ENCODE assay signal across 9 mouse cellular contexts in the genomic region with DNA sequence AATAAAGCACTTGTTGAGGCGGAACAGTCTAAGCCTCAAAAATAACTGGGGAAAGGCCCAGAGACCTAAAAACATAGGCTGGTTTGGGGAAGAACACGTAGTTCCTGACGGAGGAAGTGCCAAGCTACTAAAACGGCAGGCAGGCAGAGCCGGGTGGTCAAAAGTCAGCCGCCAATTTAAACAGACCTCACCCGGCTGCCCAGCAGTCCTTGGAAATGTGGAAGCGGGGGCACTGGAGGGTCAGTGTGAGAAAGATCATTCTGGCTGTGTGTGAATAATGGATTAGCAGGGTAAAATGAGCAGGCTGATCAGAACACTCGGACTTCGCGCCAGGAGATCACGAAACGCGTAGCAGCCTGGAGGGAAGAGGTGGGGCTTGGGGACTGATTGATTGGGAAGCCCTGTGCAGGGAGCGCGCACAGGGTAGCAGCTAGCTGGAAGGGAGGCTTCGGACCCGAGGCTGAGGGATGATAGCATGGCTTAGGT. TPM values are rescaled to one million over a fixed set of nuclear protein-coding genes. Genes with fewer than 3 reads are reported as not detected.
DNase-seq lines count a peak whose midpoint lies in the region; ATAC-seq and TF ChIP-seq lines count a peak whose summit lies in the region.
"Had no signal": no experiment of that assay in that cellular context is flagged by ENCODE, and none has a peak within 500 bp of the region (broad histone marks: within the 10 kb centered on the region; RNA-seq: fewer than 3 reads in every experiment).

No protein-coding gene starts in this region.

- no peak for TF ChIP-seq POLR2A in liver, adult 2 months (IDR thresholded peaks at IDR 0.05; ENCODE audit: extremely low read depth, insufficient read depth, low read length)

- 0 out of 2 replicates have a peak overlapping the region, but pooled peaks have one; percentile 5 for H3K9ac ChIP-seq in forebrain, embryonic 16.5 days (replicated peaks; ENCODE audit: low read depth, low read length)
- no peak overlapping the region for H3K9ac ChIP-seq in hindbrain, embryonic 13.5 days
- peak overlapping the region; percentile 30 for H3K9ac ChIP-seq in liver, adult 2 months (ENCODE audit: low read depth, low read length)
- no peak overlapping the region for H3K9ac ChIP-seq in midbrain, embryonic 16.5 days (ENCODE audit: low read depth, low read length)

- H3K9me3 ChIP-seq in forebrain, embryonic 16.5 days (ENCODE audit: control insufficient read depth, low read length): no peaks in the 10 kb centered on the region
- H3K9me3 ChIP-seq in hindbrain, embryonic 13.5 days: no peaks in the 10 kb centered on the region
- H3K9me3 ChIP-seq in midbrain, embryonic 16.5 days (replicated peaks; ENCODE audit: control insufficient read depth, low read length, poor library complexity, severe bottlenecking): no peaks in the 10 kb centered on the region

- TF ChIP-seq CTCF in liver, adult 2 months (IDR thresholded peaks at IDR 0.05; ENCODE audit: low read depth, low read length): no peak

- peak; percentile 48 for DNase-seq in urinary bladder, postnatal 14 days (ENCODE audit: low spot score)
- no peak for DNase-seq in urinary bladder, postnatal 36 days (ENCODE audit: low spot score in 2 of 2)
- DNase-seq in liver, adult 2 months (ENCODE audit: extremely low read depth, low read depth, low spot score): peak; percentile 90
- DNase-seq in T-cell, adult 2 months (ENCODE audit: low spot score): no peak

- peak overlapping the region; percentile 35 for H3K4me2 ChIP-seq in forebrain, embryonic 16.5 days (ENCODE audit: low read length)
- peak overlapping the region; percentile 38 for H3K4me2 ChIP-seq in hindbrain, embryonic 13.5 days
- H3K4me2 ChIP-seq in midbrain, embryonic 16.5 days (ENCODE audit: low read length): peak overlapping the region; percentile 30

- no peak for ATAC-seq in forebrain, embryonic 16.5 days
- no peak for ATAC-seq in hindbrain, embryonic 13.5 days (ENCODE audit: low FRiP score)
- no peak for ATAC-seq in midbrain, embryonic 16.5 days
- ATAC-seq in cerebellum, adult (ENCODE audit: insufficient number of reproducible peaks, low FRiP score, low TSS enrichment): no peak

- WGBS in forebrain, embryonic 16.5 days: 7% methylated on average over 18 of the region's 18 CpGs
- WGBS in hindbrain, embryonic 13.5 days: 3% methylated on average over 18 of the region's 18 CpGs
- WGBS in liver, adult 2 months: under 1% methylated on average over 18 of the region's 18 CpGs
- 3% methylated on average over 18 of the region's 18 CpGs for WGBS in midbrain, embryonic 16.5 days

- 0 out of 2 replicates have a peak, but pooled peaks cover 2% of the 10 kb centered on the region for H3K79me2 ChIP-seq in liver, adult 2 months (ENCODE audit: control insufficient read depth, insufficient read depth, low read length)

- no peak overlapping the region for H3K4me3 ChIP-seq in forebrain, embryonic 16.5 days (replicated peaks; ENCODE audit: low read length)
- H3K4me3 ChIP-seq in hindbrain, embryonic 13.5 days: peak overlapping the region; percentile 18; the same call in 1 of the 2 replicates
- H3K4me3 ChIP-seq in liver, adult 2 months (ENCODE audit: insufficient read depth, low read depth, low read length): peak overlapping the region; percentile 19
- no peak overlapping the region for H3K4me3 ChIP-seq in midbrain, embryonic 16.5 days (ENCODE audit: low read depth, low read length)

- H3K27ac ChIP-seq in forebrain, embryonic 16.5 days (ENCODE audit: low read length): no peak overlapping the region
- no peak overlapping the region for H3K27ac ChIP-seq in hindbrain, embryonic 13.5 days
- peak overlapping the region; percentile 95 for H3K27ac ChIP-seq in liver, adult 2 months (replicated peaks; ENCODE audit: insufficient read depth, low read depth, low read length)
- H3K27ac ChIP-seq in midbrain, embryonic 16.5 days (ENCODE audit: low read length): no peak overlapping the region

- peaks cover 10% of the 10 kb centered on the region for H3K27me3 ChIP-seq in forebrain, embryonic 16.5 days (replicated peaks; ENCODE audit: control insufficient read depth, insufficient read depth, low read length)
- H3K27me3 ChIP-seq in hindbrain, embryonic 13.5 days: peaks cover 41% of the 10 kb centered on the region
- no peaks in the 10 kb centered on the region for H3K27me3 ChIP-seq in liver, adult 2 months (ENCODE audit: control insufficient read depth, insufficient read depth, low read length)
- H3K27me3 ChIP-seq in midbrain, embryonic 16.5 days (ENCODE audit: control insufficient read depth, insufficient read depth, low read depth, low read length): peaks cover 12% of the 10 kb centered on the region; the same call in 1 of the 2 replicates

- H3K4me1 ChIP-seq in forebrain, embryonic 16.5 days (replicated peaks; ENCODE audit: control insufficient read depth, insufficient read depth, low read length): peaks cover 16% of the 10 kb centered on the region
- H3K4me1 ChIP-seq in hindbrain, embryonic 13.5 days (replicated peaks): peaks cover 22% of the 10 kb centered on the region
- peaks cover 12% of the 10 kb centered on the region for H3K4me1 ChIP-seq in liver, adult 2 months (ENCODE audit: control insufficient read depth, insufficient read depth, low read length)
- peaks cover 10% of the 10 kb centered on the region; the same call in 1 of the 2 replicates for H3K4me1 ChIP-seq in midbrain, embryonic 16.5 days (ENCODE audit: control insufficient read depth, insufficient read depth, low read length)

- H3K36me3 ChIP-seq in forebrain, embryonic 16.5 days (ENCODE audit: control insufficient read depth, insufficient read depth): no peaks in the 10 kb centered on the region
- H3K36me3 ChIP-seq in hindbrain, embryonic 13.5 days: no peaks in the 10 kb centered on the region
- H3K36me3 ChIP-seq in liver, adult 2 months (ENCODE audit: control insufficient read depth, insufficient read depth, low read length): no peaks in the 10 kb centered on the region
- H3K36me3 ChIP-seq in midbrain, embryonic 16.5 days (ENCODE audit: control insufficient read depth, insufficient read depth, low read length): no peaks in the 10 kb centered on the region

RNA-seq across cellular contexts. Expression of gene Sf3a3, which starts 4.6 kb away (rescaled TPM):
- 128 and 129 TPM in 2 replicates for polyA plus RNA-seq in forebrain, embryonic 16.5 days (2015; fragmentation: Nextera tagmentation; extraction: Ambion mirVana)
- 112 and 119 TPM in 2 replicates for polyA plus RNA-seq in hindbrain, embryonic 13.5 days (2015; fragmentation: Nextera tagmentation; extraction: Ambion mirVana)
- total RNA-seq in liver, adult 2 months (2014; rRNA removed): 12.1 and 15.1 TPM in 2 replicates
- 5.5 and 6.6 TPM in 2 replicates for polyA plus RNA-seq in liver, adult 2 months (2012; rRNA removed)
- 98.1 and 106 TPM in 2 replicates for polyA plus RNA-seq in midbrain, embryonic 16.5 days (2015; fragmentation: Nextera tagmentation; extraction: Ambion mirVana)

RNA-seq across cellular contexts. Expression of gene Fhl3, which starts 9.5 kb away (rescaled TPM):
- polyA plus RNA-seq in forebrain, embryonic 16.5 days (2015; fragmentation: Nextera tagmentation; extraction: Ambion mirVana): 1.9 and 2.3 TPM in 2 replicates
- polyA plus RNA-seq in hindbrain, embryonic 13.5 days (2015; fragmentation: Nextera tagmentation; extraction: Ambion mirVana): 2.7 and 2.9 TPM in 2 replicates
- 0.20 and 0.28 TPM in 2 replicates for total RNA-seq in liver, adult 2 months (2014; rRNA removed)
- polyA plus RNA-seq in liver, adult 2 months (2012; rRNA removed): 0.95 and 1.5 TPM in 2 replicates
- 1.5 and 1.7 TPM in 2 replicates for polyA plus RNA-seq in midbrain, embryonic 16.5 days (2015; fragmentation: Nextera tagmentation; extraction: Ambion mirVana)

RNA-seq across cellular contexts. Expression of gene Utp11, which starts 16.6 kb away (rescaled TPM):
- 42.1 and 48.3 TPM in 2 replicates for polyA plus RNA-seq in forebrain, embryonic 16.5 days (2015; fragmentation: Nextera tagmentation; extraction: Ambion mirVana)
- polyA plus RNA-seq in hindbrain, embryonic 13.5 days (2015; fragmentation: Nextera tagmentation; extraction: Ambion mirVana): 45.1 and 47.9 TPM in 2 replicates
- 9.3 and 11.6 TPM in 2 replicates for total RNA-seq in liver, adult 2 months (2014; rRNA removed)
- 4.2 and 5.5 TPM in 2 replicates for polyA plus RNA-seq in liver, adult 2 months (2012; rRNA removed)
- polyA plus RNA-seq in midbrain, embryonic 16.5 days (2015; fragmentation: Nextera tagmentation; extraction: Ambion mirVana): 39.8 and 43.8 TPM in 2 replicates

RNA-seq across cellular contexts. Expression of gene Inpp5b, which starts 31.6 kb away (rescaled TPM):
- polyA plus RNA-seq in forebrain, embryonic 16.5 days (2015; fragmentation: Nextera tagmentation; extraction: Ambion mirVana): 25.3 and 25.6 TPM in 2 replicates
- 22.1 and 24.5 TPM in 2 replicates for polyA plus RNA-seq in hindbrain, embryonic 13.5 days (2015; fragmentation: Nextera tagmentation; extraction: Ambion mirVana)
- total RNA-seq in liver, adult 2 months (2014; rRNA removed): 15.3 and 15.8 TPM in 2 replicates
- 24.1 and 25.7 TPM in 2 replicates for polyA plus RNA-seq in liver, adult 2 months (2012; rRNA removed)
- polyA plus RNA-seq in midbrain, embryonic 16.5 days (2015; fragmentation: Nextera tagmentation; extraction: Ambion mirVana): 24.4 and 26.6 TPM in 2 replicates

RNA-seq across cellular contexts. Expression of gene Pou3f1, which starts 53.4 kb away (rescaled TPM):
- 20.9 and 22.7 TPM in 2 replicates for polyA plus RNA-seq in forebrain, embryonic 16.5 days (2015; fragmentation: Nextera tagmentation; extraction: Ambion mirVana)
- polyA plus RNA-seq in hindbrain, embryonic 13.5 days (2015; fragmentation: Nextera tagmentation; extraction: Ambion mirVana): 9.5 and 11.4 TPM in 2 replicates
- not detected in 2 replicates for total RNA-seq in liver, adult 2 months (2014; rRNA removed)
- polyA plus RNA-seq in liver, adult 2 months (2012; rRNA removed): 0.02 TPM in 1 of 2 replicates, not detected in the other
- polyA plus RNA-seq in midbrain, embryonic 16.5 days (2015; fragmentation: Nextera tagmentation; extraction: Ambion mirVana): 12.3 and 14.4 TPM in 2 replicates
- total RNA-seq: common myeloid progenitor, adult 5-6 weeks had no signal

Comparison
In these comparisons a context has a peak if more than half of its experiments do, and no peak if none do; other contexts are left out.
1. DNase-seq: peak in urinary bladder, postnatal 14 days (single experiment) and liver, adult 2 months (single experiment); none in urinary bladder, postnatal 36 days (0 of 2) and T-cell, adult 2 months (single experiment).
2. H3K4me3 ChIP-seq: peak in hindbrain, embryonic 13.5 days (single experiment) and liver, adult 2 months (single experiment); none in forebrain, embryonic 16.5 days (single experiment) and midbrain, embryonic 16.5 days (single experiment).
3. H3K9ac ChIP-seq: peak in forebrain, embryonic 16.5 days (single experiment) and liver, adult 2 months (single experiment); none in hindbrain, embryonic 13.5 days (single experiment) and midbrain, embryonic 16.5 days (single experiment).
4. RNA of gene Sf3a3, which starts 4.6 kb away (polyA plus RNA-seq): 128 to 129 TPM in forebrain, embryonic 16.5 days, 112 to 119 TPM in hindbrain, embryonic 13.5 days and 98.1 to 106 TPM in midbrain, embryonic 16.5 days; 5.5 to 6.6 TPM in liver, adult 2 months; every median in the first group is over 10 times any median in the second.
5. Peak in every context shown above with its lines, with median percentiles within 50 percentile points of each other: H3K4me2 ChIP-seq.